Mouse (Mus musculus): ENCODE results near the gene 4922502D21Rik. TPM values are rescaled to one million over a fixed set of nuclear protein-coding genes. Genes with fewer than 3 reads are reported as not detected.
A peak's percentile ranks its signal among the peaks of the same experiment; 100 is the strongest.

Gene 4922502D21Rik
- polyA plus RNA-seq, 1 experiment from 2014 or later, result not detected

DNA sequence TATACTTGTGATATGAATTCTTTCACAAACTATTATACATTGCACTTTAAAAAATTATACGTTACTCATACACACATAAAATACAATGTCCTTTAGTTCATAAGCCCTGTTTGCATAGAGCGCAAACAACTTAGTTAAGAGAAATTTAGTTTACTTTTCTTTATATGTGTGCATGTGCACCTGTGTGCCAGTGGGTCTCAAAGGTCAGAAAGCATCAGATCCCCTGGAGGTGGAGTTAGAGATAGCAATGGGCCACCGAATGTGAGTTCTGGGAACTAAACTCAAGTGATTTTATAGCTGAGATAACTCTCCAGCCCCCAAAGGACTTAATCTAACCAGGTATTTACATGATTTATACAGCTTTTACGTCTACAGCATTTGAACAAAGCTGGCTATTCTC, 12.3 kb downstream of the 4922502D21Rik start:
- no peak for ATAC-seq (ENCODE audit: low read depth)
- Histone ChIP-seq H3K4me2 (ENCODE audit: low read depth, low read length) (no peak overlapping the region), H3K4me3 (ENCODE audit: low read depth, low read length) (no peak overlapping the region), H3K9me3 (ENCODE audit: control insufficient read depth, low read length) (no peaks in the 10 kb centered on the region), H3K36me3 (ENCODE audit: control insufficient read depth, insufficient read depth, low read length) (no peaks in the 10 kb centered on the region), H3K4me1 (ENCODE audit: control insufficient read depth, insufficient read depth, low read length) (no peaks in the 10 kb centered on the region), H3K27ac (replicated peaks; ENCODE audit: low read depth, low read length) (no peak overlapping the region), H3K9ac (ENCODE audit: low read depth, low read length) (no peak overlapping the region), H3K27me3 (replicated peaks; ENCODE audit: control insufficient read depth, insufficient read depth, low read length) (no peaks in the 10 kb centered on the region)
- 70% methylated on average over 4 of the region's 4 CpGs for WGBS
- no peak for DNase-seq (ENCODE audit: low spot score)

GRCm38 (mm10) chr6:129318395-129318794, 13.2 kb downstream of the 4922502D21Rik start:
- H3K4me2 ChIP-seq (ENCODE audit: low read depth, low read length), result no peak overlapping the region
- no peak for ATAC-seq (ENCODE audit: low read depth)
- 48% methylated on average over 1 of the region's 1 CpGs for WGBS
- no peak overlapping the region for H3K4me3 ChIP-seq (ENCODE audit: low read depth, low read length)
- no peaks in the 10 kb centered on the region for H3K4me1 ChIP-seq (ENCODE audit: control insufficient read depth, insufficient read depth, low read length)
- no peaks in the 10 kb centered on the region for H3K27me3 ChIP-seq (replicated peaks; ENCODE audit: control insufficient read depth, insufficient read depth, low read length)
- H3K9ac ChIP-seq (ENCODE audit: low read depth, low read length), result no peak overlapping the region
- DNase-seq (ENCODE audit: low spot score), result no peak
- H3K36me3 ChIP-seq (ENCODE audit: control insufficient read depth, insufficient read depth, low read length), result no peaks in the 10 kb centered on the region
- H3K9me3 ChIP-seq (ENCODE audit: control insufficient read depth, low read length), result no peaks in the 10 kb centered on the region
- no peak overlapping the region for H3K27ac ChIP-seq (replicated peaks; ENCODE audit: low read depth, low read length)

DNA sequence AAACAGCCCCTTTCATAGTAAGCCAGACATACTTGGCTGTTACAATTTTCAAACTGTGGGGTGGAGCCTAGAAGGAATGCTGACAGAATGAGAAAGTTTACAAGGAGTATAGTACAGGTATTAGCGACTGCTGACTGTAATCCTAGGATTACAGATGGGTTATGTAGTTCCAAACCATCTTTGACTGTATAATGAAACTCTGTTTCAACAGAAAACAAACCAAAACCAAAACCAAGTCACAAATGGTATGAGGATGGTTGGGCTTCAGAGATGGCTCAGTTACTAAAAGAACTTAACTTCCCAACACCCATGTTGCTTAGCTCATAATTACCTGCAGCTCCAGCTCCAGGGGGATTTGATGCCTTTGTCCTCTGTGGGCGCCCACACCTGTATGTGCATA, 15.1 kb downstream of the 4922502D21Rik start:
- Histone ChIP-seq H3K9me3 (ENCODE audit: control insufficient read depth, low read length) (no peaks in the 10 kb centered on the region), H3K4me3 (ENCODE audit: low read depth, low read length) (no peak overlapping the region), H3K4me1 (ENCODE audit: control insufficient read depth, insufficient read depth, low read length) (no peaks in the 10 kb centered on the region), H3K27me3 (replicated peaks; ENCODE audit: control insufficient read depth, insufficient read depth, low read length) (no peaks in the 10 kb centered on the region), H3K36me3 (ENCODE audit: control insufficient read depth, insufficient read depth, low read length) (no peaks in the 10 kb centered on the region), H3K4me2 (ENCODE audit: low read depth, low read length) (no peak overlapping the region), H3K27ac (replicated peaks; ENCODE audit: low read depth, low read length) (no peak overlapping the region), H3K9ac (ENCODE audit: low read depth, low read length) (no peak overlapping the region)
- DNase-seq (ENCODE audit: low spot score) (no peak), ATAC-seq (ENCODE audit: low read depth) (no peak)
- 55% methylated on average over 2 of the region's 2 CpGs for WGBS

GRCm38 (mm10) chr6:129315698-129316097, 15.9 kb downstream of the 4922502D21Rik start:
- Histone ChIP-seq H3K36me3 (ENCODE audit: control insufficient read depth, insufficient read depth, low read length) (no peaks in the 10 kb centered on the region), H3K4me3 (ENCODE audit: low read depth, low read length) (no peak overlapping the region), H3K27me3 (replicated peaks; ENCODE audit: control insufficient read depth, insufficient read depth, low read length) (no peaks in the 10 kb centered on the region), H3K9ac (ENCODE audit: low read depth, low read length) (no peak overlapping the region), H3K4me2 (ENCODE audit: low read depth, low read length) (no peak overlapping the region), H3K4me1 (ENCODE audit: control insufficient read depth, insufficient read depth, low read length) (no peaks in the 10 kb centered on the region), H3K9me3 (ENCODE audit: control insufficient read depth, low read length) (no peaks in the 10 kb centered on the region), H3K27ac (replicated peaks; ENCODE audit: low read depth, low read length) (no peak overlapping the region)
- ATAC-seq (ENCODE audit: low read depth), result no peak
- 76% methylated on average over 1 of the region's 1 CpGs for WGBS
- no peak for DNase-seq (ENCODE audit: low spot score)

GRCm38 (mm10) chr6:129314655-129315168, 16.9 kb downstream of the 4922502D21Rik start:
- WGBS, result 81% methylated on average over 3 of the region's 3 CpGs
- H3K36me3 ChIP-seq (ENCODE audit: control insufficient read depth, insufficient read depth, low read length), result no peaks in the 10 kb centered on the region

GRCm38 (mm10) chr6:129312499-129312898, 19.1 kb downstream of the 4922502D21Rik start:
- no peak overlapping the region for H3K27ac ChIP-seq (replicated peaks; ENCODE audit: low read depth, low read length)
- ATAC-seq (ENCODE audit: low read depth) (no peak), DNase-seq (ENCODE audit: low spot score) (no peak)
- no peaks in the 10 kb centered on the region for H3K9me3 ChIP-seq (ENCODE audit: control insufficient read depth, low read length)
- no peaks in the 10 kb centered on the region for H3K36me3 ChIP-seq (ENCODE audit: control insufficient read depth, insufficient read depth, low read length)
- WGBS, result 73% methylated on average over 3 of the region's 3 CpGs
- no peaks in the 10 kb centered on the region for H3K27me3 ChIP-seq (replicated peaks; ENCODE audit: control insufficient read depth, insufficient read depth, low read length)
- no peak overlapping the region for H3K4me2 ChIP-seq (ENCODE audit: low read depth, low read length)
- no peaks in the 10 kb centered on the region for H3K4me1 ChIP-seq (ENCODE audit: control insufficient read depth, insufficient read depth, low read length)
- no peak overlapping the region for H3K4me3 ChIP-seq (ENCODE audit: low read depth, low read length)
- no peak overlapping the region for H3K9ac ChIP-seq (ENCODE audit: low read depth, low read length)

More at GRCm38 (mm10) chr6:129314655-129315168, 16.9 kb downstream of the 4922502D21Rik start:
- Histone ChIP-seq H3K4me2 (ENCODE audit: low read depth, low read length) (no peak overlapping the region), H3K4me3 (ENCODE audit: low read depth, low read length) (no peak overlapping the region), H3K9ac (ENCODE audit: low read depth, low read length) (no peak overlapping the region), H3K27me3 (replicated peaks; ENCODE audit: control insufficient read depth, insufficient read depth, low read length) (no peaks in the 10 kb centered on the region), H3K27ac (replicated peaks; ENCODE audit: low read depth, low read length) (no peak overlapping the region), H3K9me3 (ENCODE audit: control insufficient read depth, low read length) (no peaks in the 10 kb centered on the region), H3K4me1 (ENCODE audit: control insufficient read depth, insufficient read depth, low read length) (no peaks in the 10 kb centered on the region)
- DNase-seq (ENCODE audit: low spot score), result no peak
- no peak for ATAC-seq (ENCODE audit: low read depth)

GRCm38 (mm10) chr6:129304180-129304579, 27.4 kb downstream of the 4922502D21Rik start:
- 58% methylated on average over 1 of the region's 1 CpGs for WGBS
- Histone ChIP-seq H3K27me3 (replicated peaks; ENCODE audit: control insufficient read depth, insufficient read depth, low read length) (no peaks in the 10 kb centered on the region), H3K9ac (ENCODE audit: low read depth, low read length) (no peak overlapping the region), H3K4me3 (ENCODE audit: low read depth, low read length) (no peak overlapping the region), H3K9me3 (ENCODE audit: control insufficient read depth, low read length) (no peaks in the 10 kb centered on the region), H3K4me2 (ENCODE audit: low read depth, low read length) (no peak overlapping the region), H3K4me1 (ENCODE audit: control insufficient read depth, insufficient read depth, low read length) (no peaks in the 10 kb centered on the region), H3K27ac (replicated peaks; ENCODE audit: low read depth, low read length) (no peak overlapping the region), H3K36me3 (ENCODE audit: control insufficient read depth, insufficient read depth, low read length) (no peaks in the 10 kb centered on the region)
- DNase-seq (ENCODE audit: low spot score) (no peak), ATAC-seq (ENCODE audit: low read depth) (no peak)

- no peak overlapping the region for H3K4me3 ChIP-seq (ENCODE audit: low read depth, low read length)
- H3K4me2 ChIP-seq (ENCODE audit: low read depth, low read length), result no peak overlapping the region
- no peak overlapping the region for H3K9ac ChIP-seq (ENCODE audit: low read depth, low read length)
- H3K27me3 ChIP-seq (replicated peaks; ENCODE audit: control insufficient read depth, insufficient read depth, low read length), result no peaks in the 10 kb centered on the region
- H3K27ac ChIP-seq (replicated peaks; ENCODE audit: low read depth, low read length), result no peak overlapping the region
- H3K4me1 ChIP-seq (ENCODE audit: control insufficient read depth, insufficient read depth, low read length), result no peaks in the 10 kb centered on the region
- no peaks in the 10 kb centered on the region for H3K9me3 ChIP-seq (ENCODE audit: control insufficient read depth, low read length)
- no peak for ATAC-seq (ENCODE audit: low read depth)
- no peaks in the 10 kb centered on the region for H3K36me3 ChIP-seq (ENCODE audit: control insufficient read depth, insufficient read depth, low read length)
- DNase-seq (ENCODE audit: low spot score), result no peak
Measured at GRCm38 (mm10) chr6:129288708-129289107, 42.9 kb downstream of the 4922502D21Rik start.

- Histone ChIP-seq H3K9ac (ENCODE audit: low read depth, low read length) (no peak overlapping the region), H3K9me3 (ENCODE audit: control insufficient read depth, low read length) (no peaks in the 10 kb centered on the region), H3K27me3 (replicated peaks; ENCODE audit: control insufficient read depth, insufficient read depth, low read length) (no peaks in the 10 kb centered on the region), H3K4me3 (ENCODE audit: low read depth, low read length) (no peak overlapping the region), H3K36me3 (ENCODE audit: control insufficient read depth, insufficient read depth, low read length) (no peaks in the 10 kb centered on the region), H3K27ac (replicated peaks; ENCODE audit: low read depth, low read length) (no peak overlapping the region), H3K4me2 (ENCODE audit: low read depth, low read length) (no peak overlapping the region), H3K4me1 (ENCODE audit: control insufficient read depth, insufficient read depth, low read length) (no peaks in the 10 kb centered on the region)
- DNase-seq (ENCODE audit: low spot score), result peak; percentile 4
- ATAC-seq (ENCODE audit: low read depth), result no peak
- 61% methylated on average over 7 of the region's 7 CpGs for WGBS
Measured at GRCm38 (mm10) chr6:129284384-129285104, 47.1 kb downstream of the 4922502D21Rik start.
